In genomic region chr1:157049886-157050285, GRCm38 (mm10) we compare ENCODE assay signal across 32 mouse cellular contexts. TPM values are rescaled to one million over a fixed set of nuclear protein-coding genes. Genes with fewer than 3 reads are reported as not detected.
DNase-seq lines count a peak whose midpoint lies in the region; ATAC-seq and TF ChIP-seq lines count a peak whose summit lies in the region.
"Had no signal": no experiment of that assay in that cellular context is flagged by ENCODE, and none has a peak within 500 bp of the region (broad histone marks: within the 10 kb centered on the region; RNA-seq: fewer than 3 reads in every experiment).

No protein-coding gene starts in this region.

- DNase-seq in forebrain, embryonic 10.5 days (ENCODE audit: extremely low spot score, low spot score): no peak
- DNase-seq in forebrain, embryonic 11.5 days (ENCODE audit: low spot score): no peak
- DNase-seq in liver, embryonic 13.5 days: peak; percentile 34
- DNase-seq in liver, embryonic 11.5 days (ENCODE audit: low spot score): no peak
- DNase-seq in CH12.LX (ENCODE audit: extremely low read depth): no peak
- DNase-seq in embryonic facial prominence, embryonic 10.5 days (ENCODE audit: low spot score): no peak
- no peak for DNase-seq in lung, postnatal 10 days
- DNase-seq in midbrain, embryonic 14.5 days: no peak
- DNase-seq: adrenal gland, adult 2 months; adrenal gland, postnatal 14 days; cerebellum, adult 11-12 months; cerebellum, adult 8-10 months; cerebellum, postnatal 10 days; cerebellum, postnatal 36 days; gastrocnemius, adult 2 months; gastrocnemius, postnatal 14 days; heart, postnatal 14 days; heart, postnatal 4 days had no signal

- dilution Hi-C loops in CH12.LX (cut with MboI; ENCODE audit: extremely low pct_ligation_motif_present, extremely low pct_unique_long_range_greater_than_20kb, low sequenced_read_pairs): no loop called here

- no peak overlapping the region for H3K4me3 ChIP-seq in forebrain, embryonic 10.5 days
- no peak overlapping the region for H3K4me3 ChIP-seq in forebrain, embryonic 11.5 days (ENCODE audit: low read depth, low read length)
- H3K4me3 ChIP-seq in liver, embryonic 13.5 days (replicated peaks): no peak overlapping the region
- H3K4me3 ChIP-seq in liver, embryonic 11.5 days (ENCODE audit: low read depth, low read length): no peak overlapping the region
- no peak overlapping the region for H3K4me3 ChIP-seq in CH12.LX (replicated peaks in 1 of 3; ENCODE audit: low read depth in 2 of 3, low read length in 2 of 3, poor library complexity in 1 of 3)
- H3K4me3 ChIP-seq in embryonic facial prominence, embryonic 10.5 days: no peak overlapping the region
- no peak overlapping the region for H3K4me3 ChIP-seq in midbrain, embryonic 14.5 days (replicated peaks; ENCODE audit: low read depth, low read length)
- H3K4me3 ChIP-seq: embryonic facial prominence, embryonic 12.5 days; embryonic facial prominence, embryonic 15.5 days; forebrain, embryonic 13.5 days; gastrocnemius, adult 2 months; heart, embryonic 13.5 days had no signal

- no peaks in the 10 kb centered on the region for H3K36me3 ChIP-seq in forebrain, embryonic 10.5 days (replicated peaks)
- H3K36me3 ChIP-seq in forebrain, embryonic 11.5 days (ENCODE audit: control insufficient read depth, insufficient read depth, low read length): no peaks in the 10 kb centered on the region
- H3K36me3 ChIP-seq in liver, embryonic 13.5 days: no peaks in the 10 kb centered on the region
- H3K36me3 ChIP-seq in liver, embryonic 11.5 days (ENCODE audit: control insufficient read depth, insufficient read depth, low read length): no peaks in the 10 kb centered on the region
- peaks cover 9 to 13% of the 10 kb centered on the region in 2 experiments for H3K36me3 ChIP-seq in CH12.LX (replicated peaks in 1 of 2; ENCODE audit: control insufficient read depth in 1 of 2, insufficient read depth in 1 of 2, low read length in 1 of 2)
- no peaks in the 10 kb centered on the region for H3K36me3 ChIP-seq in embryonic facial prominence, embryonic 10.5 days (replicated peaks)
- no peaks in the 10 kb centered on the region for H3K36me3 ChIP-seq in midbrain, embryonic 14.5 days (ENCODE audit: control insufficient read depth, insufficient read depth, low read length)
- H3K36me3 ChIP-seq: embryonic facial prominence, embryonic 12.5 days; embryonic facial prominence, embryonic 15.5 days; G1E; heart, embryonic 13.5 days had no signal

- peak overlapping the region; percentile 80 for H3K27ac ChIP-seq in forebrain, embryonic 10.5 days
- no peak overlapping the region for H3K27ac ChIP-seq in forebrain, embryonic 11.5 days (ENCODE audit: low read depth, low read length)
- no peak overlapping the region for H3K27ac ChIP-seq in liver, embryonic 13.5 days
- no peak overlapping the region for H3K27ac ChIP-seq in liver, embryonic 11.5 days (ENCODE audit: low read depth, low read length)
- peak overlapping the region; percentile 95 for H3K27ac ChIP-seq in CH12.LX (ENCODE audit: insufficient read depth, low read depth)
- peak overlapping the region; percentile 82; the same call in 1 of the 2 replicates for H3K27ac ChIP-seq in embryonic facial prominence, embryonic 10.5 days (replicated peaks)
- H3K27ac ChIP-seq in midbrain, embryonic 14.5 days (replicated peaks; ENCODE audit: low read depth, low read length): no peak overlapping the region
- H3K27ac ChIP-seq: embryonic facial prominence, embryonic 12.5 days; embryonic facial prominence, embryonic 15.5 days; forebrain, embryonic 13.5 days; gastrocnemius, adult 2 months; heart, embryonic 13.5 days; hindbrain, embryonic 14.5 days; hindbrain, postnatal 0 days had no signal

- peaks cover 51% of the 10 kb centered on the region for H3K4me1 ChIP-seq in forebrain, embryonic 10.5 days
- peaks cover 13% of the 10 kb centered on the region for H3K4me1 ChIP-seq in forebrain, embryonic 11.5 days (replicated peaks; ENCODE audit: control insufficient read depth, insufficient read depth, low read length)
- peaks cover 29% of the 10 kb centered on the region for H3K4me1 ChIP-seq in liver, embryonic 13.5 days (replicated peaks)
- peaks cover 12% of the 10 kb centered on the region; the same call in 1 of the 2 replicates for H3K4me1 ChIP-seq in liver, embryonic 11.5 days (replicated peaks; ENCODE audit: control insufficient read depth, insufficient read depth, low read length)
- H3K4me1 ChIP-seq in CH12.LX (ENCODE audit: control insufficient read depth in 1 of 2, insufficient read depth in 2 of 2): peaks cover 34 to 65% of the 10 kb centered on the region in 2 experiments
- peaks cover 35% of the 10 kb centered on the region for H3K4me1 ChIP-seq in embryonic facial prominence, embryonic 10.5 days
- peaks cover 20% of the 10 kb centered on the region for H3K4me1 ChIP-seq in midbrain, embryonic 14.5 days (ENCODE audit: control insufficient read depth, insufficient read depth, low read length)

- 84% methylated on average over 2 of the region's 2 CpGs for WGBS in forebrain, embryonic 10.5 days
- 75% methylated on average over 2 of the region's 2 CpGs for WGBS in forebrain, embryonic 11.5 days
- WGBS in liver, embryonic 13.5 days (ENCODE audit: insufficient replicate concordance): 46% methylated on average over 2 of the region's 2 CpGs
- 70% methylated on average over 2 of the region's 2 CpGs for WGBS in liver, embryonic 11.5 days
- 81% methylated on average over 2 of the region's 2 CpGs for WGBS in embryonic facial prominence, embryonic 10.5 days
- 89% methylated on average over 2 of the region's 2 CpGs for WGBS in midbrain, embryonic 14.5 days

- no peak for TF ChIP-seq POLR2A in CH12.LX (IDR thresholded peaks at IDR 0.05; ENCODE audit: low read depth, low read length)

- no peak overlapping the region for H3K4me2 ChIP-seq in forebrain, embryonic 11.5 days (ENCODE audit: low read depth, low read length, severe bottlenecking)
- H3K4me2 ChIP-seq in liver, embryonic 13.5 days: no peak overlapping the region
- no peak overlapping the region for H3K4me2 ChIP-seq in liver, embryonic 11.5 days
- no peak overlapping the region for H3K4me2 ChIP-seq in CH12.LX (ENCODE audit: insufficient read depth, low read depth, poor library complexity, severe bottlenecking)
- no peak overlapping the region for H3K4me2 ChIP-seq in midbrain, embryonic 14.5 days (ENCODE audit: low read length)
- H3K4me2 ChIP-seq: embryonic facial prominence, embryonic 12.5 days; embryonic facial prominence, embryonic 15.5 days; forebrain, embryonic 13.5 days; heart, embryonic 13.5 days; hindbrain, embryonic 14.5 days had no signal

- TF ChIP-seq EP300 in CH12.LX (IDR thresholded peaks at IDR 0.05; ENCODE audit: low read length): no peak

- H3K9ac ChIP-seq in forebrain, embryonic 11.5 days (ENCODE audit: low read length): no peak overlapping the region
- no peak overlapping the region for H3K9ac ChIP-seq in liver, embryonic 13.5 days
- no peak overlapping the region for H3K9ac ChIP-seq in liver, embryonic 11.5 days (ENCODE audit: low read depth, low read length)
- H3K9ac ChIP-seq in CH12.LX (ENCODE audit: insufficient read depth, low read depth): peak overlapping the region; percentile 70; the same call in 1 of the 2 replicates
- H3K9ac ChIP-seq in midbrain, embryonic 14.5 days (replicated peaks; ENCODE audit: low read length): no peak overlapping the region
- H3K9ac ChIP-seq: embryonic facial prominence, embryonic 12.5 days; embryonic facial prominence, embryonic 15.5 days; forebrain, embryonic 13.5 days; heart, embryonic 13.5 days; hindbrain, embryonic 14.5 days had no signal

- in situ Hi-C loops in CH12.LX (cut with MboI; ENCODE audit: low pct_ligation_motif_present, low pct_unique_long_range_greater_than_20kb, low sequenced_read_pairs): loop anchor here (5.0 kb wide), 2 partner anchors 53 to 118 kb away; no protein-coding TSS in a partner anchor

- H3K9me3 ChIP-seq in forebrain, embryonic 10.5 days: peaks cover 4% of the 10 kb centered on the region; the same call in 1 of the 2 replicates
- no peaks in the 10 kb centered on the region for H3K9me3 ChIP-seq in forebrain, embryonic 11.5 days (ENCODE audit: control insufficient read depth, low read length)
- H3K9me3 ChIP-seq in liver, embryonic 13.5 days (replicated peaks): no peaks in the 10 kb centered on the region
- H3K9me3 ChIP-seq in liver, embryonic 11.5 days (ENCODE audit: control insufficient read depth, low read length): no peaks in the 10 kb centered on the region
- no peaks in the 10 kb centered on the region for H3K9me3 ChIP-seq in CH12.LX (replicated peaks; ENCODE audit: low read length)
- H3K9me3 ChIP-seq in embryonic facial prominence, embryonic 10.5 days: no peaks in the 10 kb centered on the region
- H3K9me3 ChIP-seq in midbrain, embryonic 14.5 days (ENCODE audit: control insufficient read depth, low read length): no peaks in the 10 kb centered on the region
- H3K9me3 ChIP-seq: embryonic facial prominence, embryonic 12.5 days; embryonic facial prominence, embryonic 15.5 days; forebrain, embryonic 13.5 days; G1E had no signal

- H3K79me2 ChIP-seq in CH12.LX (replicated peaks; ENCODE audit: control insufficient read depth, extremely low read depth, insufficient read depth, poor library complexity, severe bottlenecking): no peaks in the 10 kb centered on the region

- ATAC-seq in forebrain, embryonic 11.5 days (replicated peaks; ENCODE audit: low FRiP score): no peak
- ATAC-seq in liver, embryonic 13.5 days (ENCODE audit: low read depth): no peak
- ATAC-seq in liver, embryonic 11.5 days (replicated peaks; ENCODE audit: low FRiP score): no peak
- no peak for ATAC-seq in midbrain, embryonic 14.5 days (ENCODE audit: low FRiP score, low TSS enrichment)
- ATAC-seq: forebrain, embryonic 13.5 days; forebrain, embryonic 16.5 days; hindbrain, postnatal 0 days; inflammation-experienced regulatory T-cells, adult 6 months; intestine, embryonic 16.5 days had no signal

- peaks cover 63% of the 10 kb centered on the region for H3K27me3 ChIP-seq in forebrain, embryonic 10.5 days (ENCODE audit: poor library complexity, severe bottlenecking)
- H3K27me3 ChIP-seq in forebrain, embryonic 11.5 days (ENCODE audit: control insufficient read depth, insufficient read depth, low read length): no peaks in the 10 kb centered on the region
- H3K27me3 ChIP-seq in liver, embryonic 13.5 days: no peaks in the 10 kb centered on the region
- H3K27me3 ChIP-seq in liver, embryonic 11.5 days (replicated peaks; ENCODE audit: control insufficient read depth, insufficient read depth, low read length): no peaks in the 10 kb centered on the region
- H3K27me3 ChIP-seq in CH12.LX (replicated peaks): no peaks in the 10 kb centered on the region
- H3K27me3 ChIP-seq in embryonic facial prominence, embryonic 10.5 days (replicated peaks; ENCODE audit: low read depth, poor library complexity, severe bottlenecking): 0 out of 2 replicates have a peak, but pooled peaks cover 13% of the 10 kb centered on the region
- H3K27me3 ChIP-seq in midbrain, embryonic 14.5 days (ENCODE audit: control insufficient read depth, insufficient read depth, low read length): no peaks in the 10 kb centered on the region
- H3K27me3 ChIP-seq: embryonic facial prominence, embryonic 12.5 days; embryonic facial prominence, embryonic 15.5 days; forebrain, embryonic 13.5 days; heart, embryonic 13.5 days had no signal

- TF ChIP-seq CTCF in CH12.LX (conservative IDR thresholded peaks at IDR 0.05 in 1 of 2, IDR thresholded peaks at IDR 0.05 in 1 of 2; ENCODE audit: low read depth in 2 of 2, low read length in 2 of 2): no peak

- TF ChIP-seq RAD21 in CH12.LX (IDR thresholded peaks at IDR 0.05; ENCODE audit: low read depth, low read length): no peak

RNA-seq across cellular contexts. Expression of gene Tex35, which starts 58.6 kb away (rescaled TPM):
- not detected in 2 replicates for polyA plus RNA-seq in forebrain, embryonic 10.5 days (2016; fragmentation: Nextera tagmentation; extraction: Ambion mirVana)
- not detected in 2 replicates for polyA plus RNA-seq in forebrain, embryonic 11.5 days (2014; fragmentation: Nextera tagmentation; extraction: Ambion mirVana)
- polyA plus RNA-seq in liver, embryonic 13.5 days (2015; fragmentation: Nextera tagmentation; extraction: Ambion mirVana): not detected in 2 replicates
- not detected in 2 replicates for polyA plus RNA-seq in liver, embryonic 11.5 days (2014; fragmentation: Nextera tagmentation; extraction: Ambion mirVana)
- total RNA-seq in CH12.LX (2012; rRNA removed): 0.55 and 1.3 TPM in 2 replicates
- total RNA-seq in CH12.LX (2014; rRNA removed): 0.87 and 1.2 TPM in 2 replicates
- polyA plus RNA-seq in CH12.LX (2012; ENCODE audit: insufficient read length, low read depth): 2.9 and 3.3 TPM in 2 replicates
- polyA plus RNA-seq in embryonic facial prominence, embryonic 10.5 days (2016; fragmentation: Nextera tagmentation; extraction: Ambion mirVana): not detected in 2 replicates
- not detected in 2 replicates for polyA plus RNA-seq in midbrain, embryonic 14.5 days (2014; fragmentation: Nextera tagmentation; extraction: Ambion mirVana)
- total RNA-seq: adrenal gland, adult 2 months; adrenal gland, postnatal 14 days; adrenal gland, postnatal 4 days; G1E; gastrocnemius, adult 2 months; gastrocnemius, postnatal 14 days; heart, postnatal 14 days; hindbrain, postnatal 0 days had no signal
- polyA plus RNA-seq: adrenal gland, adult 2 months; cortical plate, adult 2 months; embryonic facial prominence, embryonic 12.5 days; embryonic facial prominence, embryonic 15.5 days; forebrain, embryonic 13.5 days; forebrain, embryonic 16.5 days; G1E; heart, embryonic 13.5 days; heart, embryonic 16.5 days; hindbrain, embryonic 11.5 days; hindbrain, embryonic 14.5 days; hindbrain, postnatal 0 days; intestine, embryonic 16.5 days had no signal

Comparison
In these comparisons a context has a peak if more than half of its experiments do, and no peak if none do; other contexts are left out.
1. H3K27ac ChIP-seq: peak in forebrain, embryonic 10.5 days (single experiment), CH12.LX (single experiment) and embryonic facial prominence, embryonic 10.5 days (single experiment); none in forebrain, embryonic 11.5 days (single experiment), liver, embryonic 13.5 days (single experiment), liver, embryonic 11.5 days (single experiment) and midbrain, embryonic 14.5 days (single experiment).